Mouse (Mus musculus): ENCODE measurements at regions not wholly inside any gene's neighbourhood (a gene's known extent, or its start where the extent isn't known, plus 50 kb on each side); places are given as distances from the start of the nearest gene placed in this dataset.

GRCm38 (mm10) chr15:16492871-16493270 lies 235.7 kb upstream of the Cdh9 start:
- ATAC-seq (ENCODE audit: extremely low read depth, insufficient number of reproducible peaks, low FRiP score, poor library complexity, severe bottlenecking): no peak
- peaks cover 3% of the 10 kb centered on the region; the same call in 1 of the 2 replicates for H3K9me3 ChIP-seq (replicated peaks)
- H3K36me3 ChIP-seq (replicated peaks): no peaks in the 10 kb centered on the region
- no peak for TF ChIP-seq GATA2 (IDR thresholded peaks at IDR 0.05; ENCODE audit: borderline replicate concordance, low read depth, low read length)
- no peak for TF ChIP-seq CTCF (IDR thresholded peaks at IDR 0.05; ENCODE audit: low read depth, low read length)
- TF ChIP-seq TAL1 (conservative IDR thresholded peaks at IDR 0.05; ENCODE audit: low read depth, low read length): no peak
- TF ChIP-seq POLR2AphosphoS5 (IDR thresholded peaks at IDR 0.05; ENCODE audit: insufficient replicate concordance, low read depth, low read length): no peak
- TF ChIP-seq GATA1 (IDR thresholded peaks at IDR 0.05; ENCODE audit: borderline replicate concordance, low read length): no peak
- no peaks in the 10 kb centered on the region for H3K4me1 ChIP-seq (ENCODE audit: insufficient read depth, low read depth, low read length)
- no peaks in the 10 kb centered on the region for H3K27me3 ChIP-seq (ENCODE audit: insufficient read depth, low read length)
- H3K4me3 ChIP-seq (ENCODE audit: low read depth, low read length): no peak overlapping the region
- no peak for DNase-seq (ENCODE audit: low spot score)

- DNase-seq (ENCODE audit: low spot score) (no peak), ATAC-seq (ENCODE audit: extremely low read depth, insufficient number of reproducible peaks, low FRiP score, poor library complexity, severe bottlenecking) (no peak)
- Histone ChIP-seq H3K36me3 (replicated peaks) (no peaks in the 10 kb centered on the region), H3K9me3 (replicated peaks) (no peaks in the 10 kb centered on the region), H3K27me3 (ENCODE audit: insufficient read depth, low read length) (no peaks in the 10 kb centered on the region), H3K4me1 (ENCODE audit: insufficient read depth, low read depth, low read length) (no peaks in the 10 kb centered on the region), H3K4me3 (ENCODE audit: low read depth, low read length) (no peak overlapping the region)
- no peak for TF ChIP-seq GATA2 (IDR thresholded peaks at IDR 0.05; ENCODE audit: borderline replicate concordance, low read depth, low read length)
- TF ChIP-seq GATA1 (IDR thresholded peaks at IDR 0.05; ENCODE audit: borderline replicate concordance, low read length): no peak
- no peak for TF ChIP-seq TAL1 (conservative IDR thresholded peaks at IDR 0.05; ENCODE audit: low read depth, low read length)
- TF ChIP-seq POLR2AphosphoS5 (IDR thresholded peaks at IDR 0.05; ENCODE audit: insufficient replicate concordance, low read depth, low read length): no peak
- TF ChIP-seq CTCF (IDR thresholded peaks at IDR 0.05; ENCODE audit: low read depth, low read length): no peak
Observed at GRCm38 (mm10) chr15:16520556-16520955, 208.0 kb upstream of the Cdh9 start.

- peaks cover 8% of the 10 kb centered on the region for H3K4me1 ChIP-seq (ENCODE audit: insufficient read depth, low read depth, low read length)
- TF ChIP-seq GATA2 (IDR thresholded peaks at IDR 0.05; ENCODE audit: borderline replicate concordance, low read depth, low read length) (no peak), CTCF (IDR thresholded peaks at IDR 0.05; ENCODE audit: low read depth, low read length) (no peak), TAL1 (conservative IDR thresholded peaks at IDR 0.05; ENCODE audit: low read depth, low read length) (no peak), POLR2AphosphoS5 (IDR thresholded peaks at IDR 0.05; ENCODE audit: insufficient replicate concordance, low read depth, low read length) (no peak), GATA1 (IDR thresholded peaks at IDR 0.05; ENCODE audit: borderline replicate concordance, low read length) (no peak)
- no peaks in the 10 kb centered on the region for H3K9me3 ChIP-seq (replicated peaks)
- DNase-seq (ENCODE audit: low spot score) (no peak), ATAC-seq (ENCODE audit: extremely low read depth, insufficient number of reproducible peaks, low FRiP score, poor library complexity, severe bottlenecking) (no peak)
- H3K36me3 ChIP-seq (replicated peaks): no peaks in the 10 kb centered on the region
- H3K4me3 ChIP-seq (ENCODE audit: low read depth, low read length): no peak overlapping the region
- no peaks in the 10 kb centered on the region for H3K27me3 ChIP-seq (ENCODE audit: insufficient read depth, low read length)
Observed at GRCm38 (mm10) chr15:16532587-16532986, 196.0 kb upstream of the Cdh9 start.

GRCm38 (mm10) chr15:16541226-16541625 lies 187.3 kb upstream of the Cdh9 start:
- H3K9me3 ChIP-seq (replicated peaks): no peaks in the 10 kb centered on the region
- peaks cover 9% of the 10 kb centered on the region for H3K4me1 ChIP-seq (ENCODE audit: insufficient read depth, low read depth, low read length)
- H3K36me3 ChIP-seq (replicated peaks): no peaks in the 10 kb centered on the region
- no peak for ATAC-seq (ENCODE audit: extremely low read depth, insufficient number of reproducible peaks, low FRiP score, poor library complexity, severe bottlenecking)
- no peak overlapping the region for H3K4me3 ChIP-seq (ENCODE audit: low read depth, low read length)
- no peaks in the 10 kb centered on the region for H3K27me3 ChIP-seq (ENCODE audit: insufficient read depth, low read length)
- DNase-seq (ENCODE audit: low spot score): no peak
- TF ChIP-seq GATA2 (IDR thresholded peaks at IDR 0.05; ENCODE audit: borderline replicate concordance, low read depth, low read length): no peak
- TF ChIP-seq CTCF (IDR thresholded peaks at IDR 0.05; ENCODE audit: low read depth, low read length): no peak
- no peak for TF ChIP-seq POLR2AphosphoS5 (IDR thresholded peaks at IDR 0.05; ENCODE audit: insufficient replicate concordance, low read depth, low read length)
- TF ChIP-seq TAL1 (conservative IDR thresholded peaks at IDR 0.05; ENCODE audit: low read depth, low read length): no peak
- no peak for TF ChIP-seq GATA1 (IDR thresholded peaks at IDR 0.05; ENCODE audit: borderline replicate concordance, low read length)

GRCm38 (mm10) chr15:16555173-16555572 lies 173.4 kb upstream of the Cdh9 start:
- Histone ChIP-seq H3K4me3 (ENCODE audit: low read depth, low read length) (no peak overlapping the region), H3K36me3 (replicated peaks) (no peaks in the 10 kb centered on the region), H3K27me3 (ENCODE audit: insufficient read depth, low read length) (no peaks in the 10 kb centered on the region), H3K4me1 (ENCODE audit: insufficient read depth, low read depth, low read length) (no peaks in the 10 kb centered on the region), H3K9me3 (replicated peaks) (no peaks in the 10 kb centered on the region)
- no peak for ATAC-seq (ENCODE audit: extremely low read depth, insufficient number of reproducible peaks, low FRiP score, poor library complexity, severe bottlenecking)
- DNase-seq (ENCODE audit: low spot score): no peak
- TF ChIP-seq TAL1 (conservative IDR thresholded peaks at IDR 0.05; ENCODE audit: low read depth, low read length) (no peak), CTCF (IDR thresholded peaks at IDR 0.05; ENCODE audit: low read depth, low read length) (no peak), POLR2AphosphoS5 (IDR thresholded peaks at IDR 0.05; ENCODE audit: insufficient replicate concordance, low read depth, low read length) (no peak), GATA1 (IDR thresholded peaks at IDR 0.05; ENCODE audit: borderline replicate concordance, low read length) (no peak), GATA2 (IDR thresholded peaks at IDR 0.05; ENCODE audit: borderline replicate concordance, low read depth, low read length) (no peak)

GRCm38 (mm10) chr15:16556338-16556737 lies 172.2 kb upstream of the Cdh9 start:
- H3K4me1 ChIP-seq (ENCODE audit: insufficient read depth, low read depth, low read length): no peaks in the 10 kb centered on the region
- H3K27me3 ChIP-seq (ENCODE audit: insufficient read depth, low read length): no peaks in the 10 kb centered on the region
- no peaks in the 10 kb centered on the region for H3K9me3 ChIP-seq (replicated peaks)
- DNase-seq (ENCODE audit: low spot score) (no peak), ATAC-seq (ENCODE audit: extremely low read depth, insufficient number of reproducible peaks, low FRiP score, poor library complexity, severe bottlenecking) (no peak)
- H3K36me3 ChIP-seq (replicated peaks): no peaks in the 10 kb centered on the region
- TF ChIP-seq CTCF (IDR thresholded peaks at IDR 0.05; ENCODE audit: low read depth, low read length) (no peak), POLR2AphosphoS5 (IDR thresholded peaks at IDR 0.05; ENCODE audit: insufficient replicate concordance, low read depth, low read length) (no peak), TAL1 (conservative IDR thresholded peaks at IDR 0.05; ENCODE audit: low read depth, low read length) (no peak), GATA2 (IDR thresholded peaks at IDR 0.05; ENCODE audit: borderline replicate concordance, low read depth, low read length) (no peak), GATA1 (IDR thresholded peaks at IDR 0.05; ENCODE audit: borderline replicate concordance, low read length) (no peak)
- no peak overlapping the region for H3K4me3 ChIP-seq (ENCODE audit: low read depth, low read length)
